ENCODE assay signal across 9 mouse cellular contexts in genomic region chr8:122665221-122665620, GRCm38 (mm10). TPM values are rescaled to one million over a fixed set of nuclear protein-coding genes. Genes with fewer than 3 reads are reported as not detected.
DNase-seq lines count a peak whose midpoint lies in the region.
"Had no signal": no experiment of that assay in that cellular context is flagged by ENCODE, and none has a peak within 500 bp of the region (broad histone marks: within the 10 kb centered on the region; RNA-seq: fewer than 3 reads in every experiment).

No protein-coding gene starts in this region.

- H3K27ac ChIP-seq in heart, embryonic 10.5 days, result 0 out of 2 replicates have a peak overlapping the region, but pooled peaks have one; percentile 17

- DNase-seq in frontal cortex, postnatal 36 days (ENCODE audit: low spot score in 2 of 2), result peak; percentile 23 to 37
- DNase-seq in frontal cortex, postnatal 25 days (ENCODE audit: low spot score in 2 of 2), result no peak
- DNase-seq in B cell, adult 2 months, result peak; percentile 37 to 39
- peak; percentile 70 to 75 for DNase-seq in cerebellum, postnatal 36 days
- DNase-seq in heart, embryonic 10.5 days (ENCODE audit: low spot score), result no peak
- DNase-seq in kidney, postnatal 10 days, result peak; percentile 79
- DNase-seq in lung, postnatal 14 days, result peak; percentile 70
- DNase-seq in spleen, postnatal 4 days (ENCODE audit: low spot score in 2 of 2), result no peak

- peaks cover 88% of the 10 kb centered on the region for H3K4me1 ChIP-seq in heart, embryonic 10.5 days

- WGBS in heart, embryonic 10.5 days, result 51% methylated on average over 8 of the region's 8 CpGs

- no peak overlapping the region for H3K4me3 ChIP-seq in heart, embryonic 10.5 days

- H3K9me3 ChIP-seq in heart, embryonic 10.5 days, result no peaks in the 10 kb centered on the region

- no peaks in the 10 kb centered on the region for H3K36me3 ChIP-seq in heart, embryonic 10.5 days

- H3K27me3 ChIP-seq in heart, embryonic 10.5 days (ENCODE audit: insufficient read depth, poor library complexity, severe bottlenecking), result peaks cover 11% of the 10 kb centered on the region

RNA-seq across cellular contexts. Expression of gene Cbfa2t3, which starts 33.7 kb away (rescaled TPM):
- polyA plus RNA-seq in heart, embryonic 10.5 days (2016; fragmentation: Nextera tagmentation; extraction: Ambion mirVana), result 3.8 and 5.5 TPM in 2 replicates

RNA-seq across cellular contexts. Expression of gene Pabpn1l, which starts 42.7 kb away (rescaled TPM):
- polyA plus RNA-seq in heart, embryonic 10.5 days (2016; fragmentation: Nextera tagmentation; extraction: Ambion mirVana), result 0.19 TPM in 1 of 2 replicates, not detected in the other
- polyA plus RNA-seq: frontal cortex, adult 2 months had no signal

RNA-seq across cellular contexts. Expression of gene Trappc2l, which starts 53.8 kb away (rescaled TPM):
- 52.9 and 67.4 TPM in 2 replicates for polyA plus RNA-seq in heart, embryonic 10.5 days (2016; fragmentation: Nextera tagmentation; extraction: Ambion mirVana)

RNA-seq across cellular contexts. Expression of gene Galns, which starts 54.0 kb away (rescaled TPM):
- polyA plus RNA-seq in heart, embryonic 10.5 days (2016; fragmentation: Nextera tagmentation; extraction: Ambion mirVana), result 8.1 and 11.9 TPM in 2 replicates

Comparison
In these comparisons a context has a peak if more than half of its experiments do, and no peak if none do; other contexts are left out.
1. DNase-seq: peak in frontal cortex, postnatal 36 days (2 of 2), B cell, adult 2 months (2 of 2), cerebellum, postnatal 36 days (2 of 2), kidney, postnatal 10 days (single experiment) and lung, postnatal 14 days (single experiment); none in frontal cortex, postnatal 25 days (0 of 2), heart, embryonic 10.5 days (single experiment) and spleen, postnatal 4 days (0 of 2).